Mouse (Mus musculus) spleen, adult 2 months (tissue): Measurements from ENCODE around the gene Vstm2l.

Source experiments
- CTCF ChIP-seq: fragments of 200-500 bp; IDR thresholded peaks from 2 replicates; pipeline ENCODE4 v1.5.1; 2011; ENCODE audit warnings: mild to moderate bottlenecking, inconsistent platforms; ENCODE audit not compliant: insufficient read depth, insufficient read length, insufficient replicate concordance; ENCODE audit errors: extremely low read depth
- POLR2A ChIP-seq: fragments of 200-500 bp; IDR thresholded peaks from 2 replicates; pipeline ENCODE4 v1.6.1; 2011; ENCODE audit warnings: low read depth, low read length, inconsistent platforms

- no peak for TF ChIP-seq CTCF
- TF ChIP-seq POLR2A: no peak
These were observed 76.6 kb downstream of the Vstm2l start for GRCm38 (mm10) chr2:157991026-157991425.
